Mouse (Mus musculus) forebrain, embryonic 13.5 days (tissue): ENCODE data around the gene Gm20388. TPM values are rescaled to one million over a fixed set of nuclear protein-coding genes. Genes with fewer than 3 reads are reported as not detected.

Experiments
- ATAC-seq: fragments of 200-750 bp; cut with Nextera tagmentation; 2 replicates; pipeline ENCODE4 v1.8.0; 2017
- H3K27ac ChIP-seq: fragments of 300-500 bp; sonication (generic); 2 replicates; pipeline ENCODE4 v1.5.1; 2015; ENCODE audit warnings: inconsistent platforms, mild to moderate bottlenecking, moderate library complexity
- H3K27me3 ChIP-seq: fragments of 300-500 bp; sonication (generic); 2 replicates; pipeline ENCODE4 v1.6.1; 2015; ENCODE audit warnings: mild to moderate bottlenecking, inconsistent platforms
- H3K36me3 ChIP-seq: fragments of 300-500 bp; sonication (generic); 2 replicates; pipeline ENCODE4 v1.6.1; 2015; ENCODE audit warnings: mild to moderate bottlenecking, inconsistent platforms; ENCODE audit not compliant: poor library complexity, severe bottlenecking
- H3K4me1 ChIP-seq: fragments of 300-500 bp; sonication (generic); 2 replicates; pipeline ENCODE4 v1.6.1; 2015; ENCODE audit warnings: inconsistent platforms
- H3K4me2 ChIP-seq: fragments of 300-500 bp; sonication (generic); 2 replicates; pipeline ENCODE4 v1.6.1; 2015; ENCODE audit warnings: inconsistent platforms, mild to moderate bottlenecking, moderate library complexity
- H3K4me3 ChIP-seq: fragments of 300-500 bp; sonication (generic); 2 replicates; pipeline ENCODE4 v1.5.1; 2015; ENCODE audit warnings: mild to moderate bottlenecking, inconsistent platforms
- H3K9ac ChIP-seq: fragments of 300-500 bp; sonication (generic); 2 replicates; pipeline ENCODE4 v1.6.1; 2015; ENCODE audit warnings: mild to moderate bottlenecking, inconsistent platforms
- H3K9me3 ChIP-seq: fragments of 300-500 bp; sonication (generic); replicated peaks from 2 replicates; pipeline ENCODE4 v1.6.1; 2016; ENCODE audit warnings: inconsistent platforms
- WGBS: fragments of 180-500 bp; shearing (Covaris S2); methylation state at CpG from one replicate; pipeline ENCODE4 v1.1.7; 2015; 5-methylcytosine and 5-hydroxymethylcytosine counted together
- polyA plus RNA-seq: library from polyadenylated mRNA; unstranded; fragments of >200 nt; fragmentation: Nextera tagmentation; extraction: Ambion mirVana; gene quantifications from 2 replicates; pipeline ENCODE4 v1.2.1, GENCODE M21; 2015

The Gm20388 gene
- polyA plus RNA-seq, 1 experiment from 2014 or later: 5.6 TPM

DNA sequence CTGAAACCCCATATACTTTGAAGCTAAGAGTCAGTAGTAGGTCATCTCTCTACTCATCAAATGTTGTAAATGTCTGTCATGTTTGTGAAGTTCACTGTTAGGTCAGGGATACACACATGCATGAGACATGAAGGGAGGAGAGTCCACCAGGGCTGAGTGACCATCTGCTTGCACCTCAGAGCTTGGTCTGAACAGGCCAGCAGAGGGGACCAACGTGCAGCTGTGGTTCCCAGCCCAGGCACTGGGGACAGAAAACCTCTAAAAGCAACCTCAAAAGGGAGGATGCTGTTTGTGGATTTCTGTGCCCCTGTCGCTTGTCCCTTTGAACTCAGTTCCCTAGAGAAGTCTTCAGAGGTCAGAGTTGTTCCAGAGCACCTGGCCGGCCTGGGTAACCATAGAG, 2534.6 kb downstream of the Gm20388 start:
- 64% methylated on average over 3 of the region's 3 CpGs for WGBS
- no peaks in the 10 kb centered on the region for H3K9me3 ChIP-seq
- H3K27ac ChIP-seq: peak overlapping the region; percentile 98
- ATAC-seq: no peak
- H3K4me1 ChIP-seq: peaks cover 25% of the 10 kb centered on the region
- no peaks in the 10 kb centered on the region for H3K36me3 ChIP-seq
- no peak overlapping the region for H3K9ac ChIP-seq
- no peaks in the 10 kb centered on the region for H3K27me3 ChIP-seq
- peak overlapping the region; percentile 95; the same call in 1 of the 2 replicates for H3K4me2 ChIP-seq
- H3K4me3 ChIP-seq: no peak overlapping the region

DNA sequence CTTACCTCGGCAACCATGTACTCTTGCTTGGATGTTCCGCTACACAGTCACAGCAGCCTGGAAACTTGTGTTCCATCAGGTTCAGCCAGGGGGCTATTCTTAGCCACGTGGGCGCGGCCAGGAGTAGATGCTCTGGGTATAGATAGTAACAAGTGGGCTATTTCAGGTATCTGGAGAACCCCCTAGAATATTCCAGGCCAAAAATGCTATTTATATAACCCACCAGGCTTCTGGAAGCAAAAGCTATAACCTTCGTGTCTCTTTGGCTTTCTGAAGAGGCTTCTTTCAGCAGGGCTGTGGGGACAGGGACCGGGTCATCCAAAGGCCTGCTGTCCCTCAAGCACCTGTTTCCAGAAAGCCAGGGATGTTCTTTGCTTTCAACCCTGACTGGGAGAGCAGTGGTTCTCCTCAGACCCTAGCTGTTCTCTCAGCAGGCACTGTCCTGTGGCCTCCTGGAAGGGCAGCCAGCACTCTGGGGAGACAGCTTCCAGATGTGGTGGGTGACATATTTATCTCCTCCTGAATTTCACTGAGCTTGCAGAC, 2540.6 kb downstream of the Gm20388 start:
- no peaks in the 10 kb centered on the region for H3K4me1 ChIP-seq
- H3K36me3 ChIP-seq: no peaks in the 10 kb centered on the region
- H3K9me3 ChIP-seq: no peaks in the 10 kb centered on the region
- no peak for ATAC-seq
- no peak overlapping the region for H3K4me3 ChIP-seq
- no peak overlapping the region for H3K4me2 ChIP-seq
- no peak overlapping the region for H3K9ac ChIP-seq
- WGBS: 82% methylated on average over 7 of the region's 7 CpGs
- no peak overlapping the region for H3K27ac ChIP-seq
- peaks cover 9% of the 10 kb centered on the region; the same call in 1 of the 2 replicates for H3K27me3 ChIP-seq

DNA sequence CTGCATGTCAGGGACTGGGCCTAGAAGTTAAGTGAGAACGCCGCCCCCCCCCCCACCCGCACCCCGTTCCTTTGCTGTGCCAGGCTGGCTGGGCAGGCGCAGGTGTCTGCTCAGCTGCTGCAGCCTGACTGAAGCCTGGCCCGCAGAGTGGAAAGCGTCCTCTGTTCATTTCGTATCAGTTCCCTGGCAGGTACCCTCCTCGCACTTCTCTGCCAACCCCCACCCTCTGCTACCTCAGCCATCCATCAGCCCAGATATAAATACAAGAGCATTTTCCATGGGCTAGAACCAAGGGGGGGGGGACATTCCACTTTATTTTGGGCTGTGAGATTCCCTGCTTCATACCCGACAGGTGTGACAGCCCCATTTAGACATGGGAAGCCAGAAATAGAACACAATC, 2541.5 kb downstream of the Gm20388 start:
- no peak overlapping the region for H3K9ac ChIP-seq
- 84% methylated on average over 10 of the region's 10 CpGs for WGBS
- H3K4me1 ChIP-seq: no peaks in the 10 kb centered on the region
- H3K27ac ChIP-seq: no peak overlapping the region
- ATAC-seq: no peak
- H3K36me3 ChIP-seq: no peaks in the 10 kb centered on the region
- H3K27me3 ChIP-seq: peaks cover 18% of the 10 kb centered on the region
- no peaks in the 10 kb centered on the region for H3K9me3 ChIP-seq
- no peak overlapping the region for H3K4me2 ChIP-seq
- H3K4me3 ChIP-seq: no peak overlapping the region

DNA sequence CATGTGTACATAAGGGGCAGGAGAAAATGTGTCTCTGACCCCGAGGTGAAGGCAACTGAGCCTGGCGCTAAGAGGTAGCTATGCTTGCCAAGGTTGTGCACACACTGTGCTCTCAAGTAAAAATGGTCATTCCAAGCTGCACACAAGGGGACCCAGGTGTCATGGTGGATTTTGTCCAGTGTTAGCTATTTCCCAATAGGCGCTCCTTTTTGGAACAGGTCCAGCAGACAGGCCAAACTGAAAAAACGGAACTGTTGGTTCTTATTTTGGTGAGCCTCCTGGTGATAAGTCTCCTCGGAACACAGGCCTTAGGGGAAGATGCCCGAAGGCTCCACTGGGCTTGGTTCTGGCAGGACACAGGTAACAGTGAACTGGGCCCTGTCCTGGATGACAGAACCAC, 2543.8 kb downstream of the Gm20388 start:
- Histone ChIP-seq H3K9ac (no peak overlapping the region), H3K4me2 (no peak overlapping the region), H3K27me3 (peaks cover 38% of the 10 kb centered on the region), H3K9me3 (no peaks in the 10 kb centered on the region), H3K4me3 (no peak overlapping the region), H3K27ac (no peak overlapping the region), H3K4me1 (no peaks in the 10 kb centered on the region), H3K36me3 (no peaks in the 10 kb centered on the region)
- 90% methylated on average over 6 of the region's 6 CpGs for WGBS
- no peak for ATAC-seq

DNA sequence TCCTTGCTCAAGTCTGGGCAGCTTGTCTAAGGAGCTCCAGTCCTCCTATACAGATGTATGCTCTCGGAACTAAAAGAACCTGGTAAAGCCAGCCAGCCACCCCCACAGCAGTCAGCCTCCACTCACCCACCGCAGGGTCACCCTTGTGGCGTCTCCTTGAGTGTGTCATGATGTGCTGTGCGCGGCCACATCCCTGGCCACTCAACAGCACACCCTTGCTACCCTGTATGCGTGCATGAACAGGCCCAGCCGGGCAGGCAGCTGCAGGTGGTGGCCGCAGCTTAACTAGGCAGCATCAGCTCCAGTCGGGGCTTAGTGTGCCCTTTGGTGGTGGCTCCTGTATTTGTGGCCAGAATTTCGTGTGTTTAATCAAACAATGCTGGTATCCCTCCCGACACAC, 2546.5 kb downstream of the Gm20388 start:
- peaks cover 66% of the 10 kb centered on the region for H3K27me3 ChIP-seq
- no peak overlapping the region for H3K27ac ChIP-seq
- H3K4me3 ChIP-seq: no peak overlapping the region
- peaks cover 11% of the 10 kb centered on the region for H3K4me1 ChIP-seq
- no peaks in the 10 kb centered on the region for H3K9me3 ChIP-seq
- no peak for ATAC-seq
- WGBS: 75% methylated on average over 11 of the region's 11 CpGs
- no peaks in the 10 kb centered on the region for H3K36me3 ChIP-seq
- H3K4me2 ChIP-seq: no peak overlapping the region
- no peak overlapping the region for H3K9ac ChIP-seq

DNA sequence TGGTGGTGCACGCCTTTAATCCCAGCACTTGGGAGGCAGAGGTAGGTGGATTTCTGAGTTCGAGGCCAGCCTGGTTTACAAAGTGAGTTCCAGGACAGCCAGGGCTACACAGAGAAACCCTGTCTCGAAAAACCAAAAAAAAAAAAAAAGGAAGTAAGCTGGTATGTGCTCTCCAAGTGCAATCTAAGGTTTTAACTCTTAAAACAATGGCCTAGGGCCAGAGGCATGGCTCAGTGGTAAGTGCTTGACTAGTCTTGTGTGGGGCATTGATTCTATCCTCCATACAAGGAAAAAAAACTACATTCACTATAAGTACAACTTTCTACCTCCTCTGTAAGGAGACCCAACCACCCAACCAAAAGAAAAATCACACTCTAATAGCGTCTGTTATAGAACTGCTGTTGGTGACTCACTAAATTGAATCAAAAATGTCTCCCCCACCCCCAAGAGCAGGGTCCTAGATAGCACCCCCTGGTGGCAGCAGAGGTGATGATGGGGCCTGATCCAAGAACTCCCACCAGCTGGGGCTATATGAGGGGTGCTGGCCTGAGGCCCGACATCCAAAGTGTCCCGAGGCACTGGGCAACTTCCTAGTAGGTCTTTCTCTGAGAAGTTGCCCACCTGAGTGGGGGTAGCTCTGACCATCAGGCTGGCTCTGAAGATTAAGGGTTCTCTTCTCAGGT, 2548.7 kb downstream of the Gm20388 start:
- no peak for ATAC-seq
- Histone ChIP-seq H3K9ac (no peak overlapping the region), H3K4me1 (peaks cover 11% of the 10 kb centered on the region), H3K27ac (no peak overlapping the region), H3K9me3 (no peaks in the 10 kb centered on the region), H3K4me3 (no peak overlapping the region), H3K27me3 (peaks cover 87% of the 10 kb centered on the region), H3K4me2 (no peak overlapping the region), H3K36me3 (no peaks in the 10 kb centered on the region)
- 64% methylated on average over 6 of the region's 6 CpGs for WGBS

DNA sequence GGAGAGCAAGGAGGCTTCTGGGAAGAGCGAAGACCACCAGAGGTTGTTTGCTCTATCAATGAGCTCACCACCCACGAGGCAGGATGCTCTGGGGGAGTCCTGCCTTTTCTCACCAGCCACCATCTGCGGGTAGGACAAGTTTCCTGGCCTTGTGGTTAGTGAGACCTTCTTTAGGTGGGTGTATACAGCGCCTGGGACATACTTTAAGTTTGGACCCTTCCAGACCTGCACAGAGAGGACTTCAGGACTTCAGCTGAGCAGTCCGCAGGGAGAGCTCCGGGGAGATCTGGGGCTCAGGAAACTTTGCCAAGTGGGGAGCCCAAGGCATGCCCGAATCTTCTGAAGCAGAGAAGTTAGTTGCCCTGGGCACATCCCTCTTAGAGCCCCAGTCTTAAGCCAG, 2549.3 kb downstream of the Gm20388 start:
- peak overlapping the region; percentile 35; the same call in 1 of the 2 replicates for H3K4me3 ChIP-seq
- H3K9ac ChIP-seq: no peak overlapping the region
- H3K4me1 ChIP-seq: peaks cover 11% of the 10 kb centered on the region
- no peak overlapping the region for H3K27ac ChIP-seq
- peak overlapping the region; percentile 65 for H3K4me2 ChIP-seq
- H3K36me3 ChIP-seq: no peaks in the 10 kb centered on the region
- ATAC-seq: no peak
- no peaks in the 10 kb centered on the region for H3K9me3 ChIP-seq
- peaks cover 84% of the 10 kb centered on the region for H3K27me3 ChIP-seq
- 35% methylated on average over 7 of the region's 7 CpGs for WGBS

DNA sequence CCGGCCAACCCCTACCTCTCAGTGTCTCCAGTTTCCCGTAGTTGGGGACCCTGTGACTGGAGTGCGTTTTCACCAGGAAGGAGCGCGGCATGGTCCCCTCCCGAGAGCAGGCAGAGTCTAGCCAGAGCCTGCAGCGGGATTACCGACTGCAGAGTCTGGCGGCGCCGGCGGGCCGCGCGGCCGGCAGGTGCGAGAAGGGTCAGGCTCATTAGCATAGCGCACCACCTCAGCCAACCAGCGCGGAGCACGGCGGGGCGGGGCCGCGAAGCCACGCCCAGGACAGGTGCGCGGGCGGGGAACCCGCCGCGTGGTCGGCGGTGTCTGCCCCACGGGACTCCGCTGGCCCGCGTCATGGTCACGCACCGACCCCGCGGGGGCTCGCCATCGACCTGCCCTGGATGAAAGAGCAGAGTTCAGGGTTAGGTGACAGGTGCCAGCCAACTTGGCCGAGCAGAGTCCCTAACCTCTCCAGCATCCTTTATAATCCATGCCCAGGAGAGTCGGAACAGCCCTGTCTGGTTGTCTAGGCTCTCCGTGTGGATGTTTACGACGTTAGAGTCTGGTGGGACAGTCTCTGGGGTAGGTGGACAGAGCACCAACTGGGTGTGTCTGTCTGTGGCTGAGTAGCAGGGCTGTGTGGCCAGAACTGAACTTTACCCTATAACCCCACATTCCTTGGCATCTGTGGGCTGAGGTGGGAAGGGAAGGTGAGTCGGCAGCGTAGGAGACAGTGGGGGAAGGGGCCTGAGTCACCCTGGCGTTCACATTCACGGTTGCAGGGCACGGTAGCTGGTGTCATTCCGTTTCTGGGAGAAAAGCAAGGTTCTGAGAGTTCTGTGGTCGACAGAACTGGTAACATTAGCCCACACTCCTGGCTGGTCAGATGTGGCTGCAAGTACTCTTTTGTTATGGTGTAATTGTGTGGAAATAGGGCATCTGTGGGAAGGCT, 2550.2 kb downstream of the Gm20388 start, which contains the start of gene Snai3:
Snai3 (minus strand) TSS at position 210 of the 949 bp plus-strand sequence.
- Histone ChIP-seq H3K36me3 (peaks cover 6% of the 10 kb centered on the region), H3K9ac (peak within 1 kb of the TSS; percentile 36), H3K4me3 (peak within 1 kb of the TSS; percentile 35), H3K27me3 (peaks cover 82% of the 10 kb centered on the region), H3K9me3 (no peaks in the 10 kb centered on the region), H3K27ac (no peak within 1 kb of the TSS), H3K4me1 (peaks cover 11% of the 10 kb centered on the region), H3K4me2 (peak within 1 kb of the TSS; percentile 65)
- 4% methylated on average over 29 of the region's 56 CpGs for WGBS
- ATAC-seq: peak; percentile 38; the same call in 1 of the 2 replicates

DNA sequence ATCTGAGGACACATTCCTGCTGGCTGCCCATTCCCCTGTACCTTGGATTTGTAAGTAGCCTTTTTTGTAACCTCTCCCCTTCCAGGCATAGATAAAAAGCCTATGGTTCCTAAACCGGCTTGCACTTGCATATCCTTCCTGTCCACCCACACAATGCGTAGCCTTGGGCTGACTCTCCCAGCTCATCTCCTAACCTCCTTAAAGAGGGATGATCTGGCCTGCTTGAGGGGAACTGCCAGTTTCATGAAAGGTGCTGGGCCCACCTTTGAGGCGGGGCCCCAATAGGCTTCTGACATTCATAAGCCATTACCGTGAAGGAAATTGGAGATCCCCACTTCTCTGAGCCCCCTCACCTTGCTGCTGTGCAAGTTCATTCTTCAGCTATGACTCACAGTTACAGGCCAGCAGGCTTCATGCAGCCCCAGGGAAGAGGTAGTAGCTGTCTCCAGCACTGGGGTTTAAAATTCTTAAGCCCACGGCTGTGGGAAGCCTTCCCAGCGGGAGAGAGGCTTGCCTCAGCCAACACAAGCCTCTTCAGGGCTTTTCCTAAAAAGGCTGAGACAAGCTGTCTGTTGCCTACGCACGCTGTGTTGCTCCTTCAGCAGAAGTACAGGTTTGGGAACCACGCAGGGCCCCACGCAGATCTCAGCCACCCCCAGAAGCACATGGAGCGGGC, 2551.0 kb downstream of the Gm20388 start:
- Histone ChIP-seq H3K36me3 (peaks cover 13% of the 10 kb centered on the region), H3K9ac (no peak overlapping the region), H3K9me3 (no peaks in the 10 kb centered on the region), H3K27me3 (peaks cover 74% of the 10 kb centered on the region), H3K4me3 (no peak overlapping the region), H3K4me2 (no peak overlapping the region), H3K4me1 (peaks cover 11% of the 10 kb centered on the region), H3K27ac (no peak overlapping the region)
- 65% methylated on average over 11 of the region's 11 CpGs for WGBS
- ATAC-seq: no peak

DNA sequence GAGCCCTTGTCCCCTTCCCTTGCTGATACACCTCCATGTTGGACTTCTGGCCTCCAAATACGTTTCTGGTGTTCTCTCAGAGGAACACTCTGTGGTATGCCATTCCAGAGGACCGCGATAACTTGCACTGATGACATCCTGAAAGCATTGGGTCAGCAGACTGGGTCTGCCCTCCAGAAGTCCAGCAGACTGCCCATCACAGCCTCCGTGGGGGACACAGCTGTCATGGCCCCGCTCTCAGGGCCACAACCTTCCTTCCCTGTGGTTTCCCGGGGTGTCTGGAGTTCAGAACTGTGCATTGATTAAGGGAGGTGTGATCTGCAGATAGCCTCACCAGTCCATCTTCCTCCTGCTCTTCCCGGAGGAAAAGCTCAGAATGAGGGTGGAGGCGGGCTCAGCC, 2551.9 kb downstream of the Gm20388 start:
- H3K9ac ChIP-seq: no peak overlapping the region
- ATAC-seq: no peak
- peaks cover 65% of the 10 kb centered on the region for H3K27me3 ChIP-seq
- 69% methylated on average over 8 of the region's 8 CpGs for WGBS
- H3K27ac ChIP-seq: no peak overlapping the region
- H3K9me3 ChIP-seq: no peaks in the 10 kb centered on the region
- H3K4me1 ChIP-seq: peaks cover 11% of the 10 kb centered on the region
- H3K4me2 ChIP-seq: no peak overlapping the region
- peaks cover 22% of the 10 kb centered on the region for H3K36me3 ChIP-seq
- no peak overlapping the region for H3K4me3 ChIP-seq

DNA sequence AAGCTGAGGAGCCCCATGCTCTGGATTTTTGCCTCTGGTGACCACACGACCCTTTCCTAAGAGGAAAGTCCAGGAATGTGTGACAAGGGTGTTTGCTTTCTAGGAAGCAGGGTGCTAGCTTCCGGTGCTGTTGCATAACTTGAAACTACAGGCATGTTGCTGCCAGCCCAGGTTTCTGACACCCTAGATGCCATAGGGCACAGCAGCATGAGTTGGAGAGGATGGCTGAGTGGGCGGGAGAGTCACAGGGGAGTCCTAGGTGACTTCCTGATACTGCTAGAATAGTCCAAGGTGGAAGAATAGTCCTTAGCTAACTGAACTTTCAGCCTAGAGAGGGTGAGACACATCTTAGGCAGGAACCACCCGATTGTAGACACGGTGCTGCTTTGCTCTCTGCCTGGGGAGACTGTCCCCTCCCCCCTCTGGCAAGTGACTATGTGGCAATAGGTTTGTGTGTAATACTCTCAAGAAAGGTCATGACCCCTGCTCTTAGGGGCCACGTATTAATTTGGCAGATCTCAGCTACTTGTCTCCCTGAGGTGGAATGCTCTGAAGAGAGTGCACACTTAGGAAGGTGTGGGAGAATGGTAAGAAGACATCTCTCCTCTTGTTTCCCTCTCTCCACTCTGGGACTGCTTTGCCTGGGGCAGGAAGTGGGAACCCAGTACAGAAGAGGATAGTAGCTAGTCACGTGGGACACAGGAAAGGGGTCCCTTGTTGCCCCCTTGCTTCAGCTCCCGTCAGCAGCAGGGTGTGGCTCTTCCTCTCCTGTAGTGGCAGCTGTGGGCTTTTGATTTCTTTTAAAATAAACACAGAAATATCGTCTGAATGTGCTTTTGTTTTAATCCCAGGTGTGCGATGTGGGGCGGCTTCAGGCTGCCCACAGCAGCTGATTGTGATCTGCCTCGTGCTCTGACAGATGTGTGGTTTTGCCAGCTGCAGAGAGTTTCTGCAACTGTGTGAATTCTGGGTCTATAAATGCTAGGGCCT, 2553.3 kb downstream of the Gm20388 start:
- Histone ChIP-seq H3K4me3 (no peak overlapping the region), H3K4me2 (no peak overlapping the region), H3K9me3 (no peaks in the 10 kb centered on the region), H3K36me3 (peaks cover 36% of the 10 kb centered on the region), H3K27me3 (peaks cover 53% of the 10 kb centered on the region), H3K27ac (no peak overlapping the region), H3K9ac (no peak overlapping the region), H3K4me1 (peaks cover 11% of the 10 kb centered on the region)
- ATAC-seq: no peak
- WGBS: 71% methylated on average over 12 of the region's 12 CpGs
